Mouse (Mus musculus) Muller cell, postnatal 12 days (primary cell): Measurements from ENCODE around the gene Gtpbp3.
A peak's percentile ranks its signal among the peaks of the same experiment; 100 is the strongest.

ENCODE experiments used
- DNase-seq: peaks from one replicate; pipeline ENCODE4 v3.0.0-alpha.2; 2015; ENCODE audit errors: inconsistent ontology term

The Gtpbp3 gene

DNA sequence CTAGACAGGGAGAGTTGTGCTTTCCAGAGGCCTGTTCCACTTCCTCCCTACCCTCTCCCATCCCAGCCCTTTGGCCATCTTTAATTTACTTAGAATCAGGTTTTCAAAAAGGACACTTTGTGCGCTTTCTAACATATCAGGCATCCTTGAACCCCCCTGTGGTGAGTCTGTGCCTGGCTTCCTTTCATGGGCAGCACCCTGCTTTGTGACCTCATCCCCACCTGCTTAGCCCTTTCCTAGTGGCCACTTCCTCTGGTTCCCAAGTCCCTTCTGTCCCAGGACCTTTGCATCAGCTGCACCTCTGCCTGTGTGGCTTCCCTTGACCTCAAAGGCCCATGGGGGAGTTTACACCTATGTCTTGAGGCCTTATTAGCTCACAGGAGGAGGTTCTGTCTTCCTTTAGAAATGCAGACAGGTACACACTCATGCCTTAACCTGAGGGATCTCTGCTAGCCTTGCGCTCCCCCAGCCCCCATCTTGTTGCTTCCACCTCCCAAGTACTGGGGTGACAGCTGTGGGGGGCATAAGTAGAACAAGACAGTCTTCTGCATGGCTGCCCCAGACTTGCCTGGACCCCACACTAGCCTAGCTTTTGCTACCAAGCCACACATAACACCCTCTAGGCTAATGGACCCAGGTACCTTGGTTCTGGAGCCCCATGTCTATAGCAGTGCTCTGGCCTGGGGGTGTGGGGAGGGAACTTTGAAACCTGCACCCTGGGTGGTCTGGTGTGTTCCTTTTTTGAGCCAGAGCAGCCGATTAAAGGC is 17.6 kb upstream of the Gtpbp3 start:
- DNase-seq = no peak

DNA sequence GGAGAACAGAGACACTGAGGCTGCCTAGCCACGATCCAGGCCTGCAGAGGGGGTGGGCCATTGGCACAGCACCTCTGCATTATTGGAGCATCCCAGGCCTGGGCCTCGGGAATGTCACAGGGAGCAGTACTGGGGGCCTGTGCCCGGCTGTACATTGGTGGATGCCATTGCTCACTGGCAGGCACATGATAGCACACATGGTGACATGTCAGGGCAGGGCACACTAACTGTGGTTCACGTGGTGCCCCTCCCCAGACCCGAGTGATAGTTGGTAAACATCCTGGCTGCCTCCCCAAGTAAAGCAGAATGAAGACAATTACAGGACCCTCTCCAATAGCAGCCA is 17.0 kb upstream of the Gtpbp3 start:
- no peak for DNase-seq

DNA sequence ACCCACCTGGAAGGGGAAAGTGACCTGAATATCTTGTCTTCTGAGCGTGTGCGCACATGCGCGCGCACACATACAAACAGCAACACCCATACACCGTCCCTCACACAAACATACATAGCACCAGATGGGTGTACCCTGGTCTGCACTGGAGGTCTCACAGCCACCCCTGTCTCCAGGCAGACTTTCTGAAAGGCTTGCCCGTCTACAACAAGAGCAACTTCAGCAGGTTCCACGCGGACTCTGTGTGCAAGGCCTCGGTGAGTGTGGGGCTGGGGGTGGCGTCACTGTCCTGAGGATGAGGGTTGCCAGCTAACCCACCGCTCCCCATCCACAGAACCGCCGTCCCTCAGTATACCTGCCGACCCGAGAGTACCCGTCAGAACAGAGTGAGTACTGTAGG is 16.0 kb upstream of the Gtpbp3 start:
- DNase-seq = no peak

DNA sequence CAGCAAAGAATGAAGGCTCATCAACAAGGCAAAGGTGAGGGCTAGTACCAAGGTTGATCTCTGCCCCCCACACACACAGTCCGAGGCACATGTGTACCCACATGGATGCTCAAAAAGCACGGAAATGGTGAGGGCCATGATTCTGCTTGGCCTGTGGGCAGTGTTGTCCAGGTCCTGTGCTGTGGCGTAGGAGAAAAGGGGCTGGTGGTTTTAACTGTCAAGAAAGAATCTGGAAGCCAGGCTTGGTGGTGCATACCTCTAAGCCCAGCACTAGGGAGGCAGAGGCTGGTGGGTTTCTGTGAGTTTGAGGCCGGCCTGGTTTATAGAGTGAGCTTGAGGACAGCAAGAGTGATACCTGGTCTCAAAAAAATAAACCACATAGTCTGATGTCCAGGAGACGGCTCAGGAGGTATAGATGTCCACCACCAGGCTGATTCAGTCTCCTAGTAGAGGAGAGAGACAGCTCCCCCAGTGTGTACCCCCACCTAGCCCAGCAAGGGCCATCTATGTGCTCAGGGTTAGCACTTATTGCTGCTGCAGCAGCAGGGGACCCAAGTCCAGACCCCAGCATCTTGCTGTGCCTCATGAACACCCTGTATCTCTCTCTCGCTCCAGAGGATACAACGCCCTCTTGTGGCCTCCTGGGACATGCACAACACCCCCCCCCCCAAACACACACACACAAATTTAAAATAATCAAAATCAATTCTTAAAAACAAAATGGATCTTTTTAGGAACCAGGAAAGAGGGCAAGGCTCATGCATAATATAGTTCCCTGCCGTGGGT is 15.1 kb upstream of the Gtpbp3 start:
- DNase-seq = no peak

DNA sequence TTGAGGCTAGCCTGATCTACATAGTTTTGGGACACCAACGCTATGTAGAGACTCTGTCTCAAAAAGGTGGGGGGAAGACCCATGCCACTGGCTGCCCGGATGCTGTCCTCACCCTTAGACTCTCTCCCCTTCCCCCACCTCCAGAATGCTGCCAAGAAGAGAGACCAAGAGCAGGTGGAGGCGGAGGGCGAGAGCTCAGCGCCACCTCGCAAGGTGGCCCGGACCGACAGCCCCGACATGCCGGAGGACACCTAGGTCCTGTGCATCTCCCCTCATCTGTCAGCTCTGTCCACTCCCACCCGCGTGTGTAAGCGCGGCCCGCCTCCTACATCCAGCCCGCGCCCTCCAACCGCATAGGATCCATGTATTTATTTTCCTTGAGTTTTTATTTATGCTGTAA is 13.6 kb upstream of the Gtpbp3 start:
- no peak for DNase-seq

DNA sequence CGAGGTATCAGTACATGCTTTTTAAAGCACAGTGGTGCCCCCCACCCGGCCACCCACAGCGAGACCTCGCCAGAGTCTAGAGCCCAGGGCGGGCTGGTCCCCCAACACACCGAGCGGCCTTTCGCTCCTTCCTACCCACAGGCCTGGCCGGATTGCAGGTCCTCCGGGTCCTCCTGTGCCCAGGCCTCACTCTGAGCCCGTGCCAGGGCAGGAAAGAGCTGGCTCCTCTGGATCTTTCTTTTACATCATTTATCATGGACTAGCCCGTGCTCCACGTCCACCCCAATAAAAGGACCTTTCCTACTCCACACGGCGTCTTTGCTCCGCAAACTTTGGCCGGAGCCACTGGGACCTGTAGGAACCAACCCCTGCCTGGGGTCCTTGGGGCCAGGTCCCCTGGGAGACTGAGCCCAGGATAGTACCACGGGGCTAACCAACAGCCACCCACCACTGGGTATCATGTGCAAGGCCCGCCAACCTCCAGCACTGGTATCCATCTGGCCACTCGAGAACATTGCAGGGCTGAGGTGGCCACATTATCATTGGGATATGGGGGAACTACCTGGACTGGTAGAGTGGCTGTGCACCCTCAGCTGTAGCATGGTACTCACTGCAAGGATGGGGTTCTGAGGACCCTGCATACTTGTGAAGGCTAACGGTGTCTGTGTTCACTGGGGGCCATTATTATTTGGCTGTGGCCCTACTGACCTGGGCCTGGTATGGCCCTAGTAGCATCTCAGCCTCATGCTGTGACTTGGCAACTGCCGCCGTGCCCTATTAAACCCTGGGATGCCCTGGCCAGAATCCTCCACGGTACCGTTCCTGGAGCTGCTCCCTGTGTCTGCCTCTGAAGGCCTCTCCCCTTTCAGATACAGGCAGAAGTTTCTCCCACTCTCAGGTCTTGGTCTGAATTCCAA is 12.9 kb upstream of the Gtpbp3 start:
- no peak for DNase-seq

DNA sequence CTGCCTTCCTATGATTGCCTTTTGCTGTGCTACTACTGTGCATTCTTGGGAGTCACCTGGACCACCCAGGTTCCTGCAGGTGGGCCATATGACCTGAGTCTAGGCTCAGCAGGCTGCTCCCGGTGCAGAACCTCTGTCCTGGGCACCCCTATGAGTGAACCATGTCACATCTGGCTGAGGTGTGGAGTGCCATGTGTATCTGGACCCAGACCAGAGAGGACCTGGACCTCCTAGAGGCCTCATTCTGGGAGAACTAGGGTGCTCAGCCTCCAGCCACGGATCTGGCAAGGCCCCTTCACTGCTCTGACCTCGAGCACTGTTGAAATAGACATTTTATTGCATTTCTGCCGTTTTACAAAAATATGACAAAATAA is 12.2 kb upstream of the Gtpbp3 start:
- DNase-seq = peak; percentile 16

DNA sequence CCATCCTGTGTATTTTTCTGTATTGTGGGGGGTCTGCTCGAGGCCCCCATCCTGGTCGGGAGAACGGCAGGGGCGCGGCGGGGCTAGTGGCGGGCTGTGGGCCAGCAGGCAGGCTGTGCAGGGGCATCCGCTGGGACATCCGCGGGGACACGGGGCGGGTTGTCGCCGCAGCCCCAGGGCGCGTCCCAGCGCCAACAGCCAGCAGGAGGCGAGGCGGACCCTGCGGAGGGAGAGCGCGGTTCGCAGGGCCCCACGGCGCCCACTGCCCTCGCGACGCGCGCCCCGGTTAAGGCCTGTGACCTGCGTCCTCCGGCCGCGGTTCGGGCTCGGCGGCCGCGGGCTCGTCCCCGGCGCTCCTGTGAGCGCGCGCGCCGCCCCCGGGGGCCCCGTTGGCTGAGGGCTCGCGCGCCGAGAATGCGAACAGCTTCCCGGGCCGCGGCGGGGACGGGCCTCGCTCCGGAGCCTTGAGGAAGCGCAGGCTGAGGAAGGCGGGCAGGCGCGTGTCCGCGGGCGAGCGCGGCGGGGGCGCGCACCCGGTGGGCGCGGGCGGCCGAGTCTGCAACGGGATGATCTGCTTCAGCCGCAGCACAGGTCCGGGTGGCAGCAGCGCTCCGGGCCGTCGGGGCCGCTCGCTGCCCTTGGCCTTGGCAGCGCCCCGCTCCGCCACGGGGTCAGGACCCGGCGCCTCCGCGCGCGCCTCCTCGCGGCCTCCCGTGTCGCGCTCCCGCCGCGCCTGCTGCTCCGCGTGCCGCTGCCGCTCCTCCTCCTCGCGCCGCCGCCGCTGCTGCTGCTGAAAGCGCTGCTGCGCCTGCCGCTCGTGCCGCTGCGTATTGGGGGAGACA is 11.6 kb upstream of the Gtpbp3 start:
- DNase-seq = peak; percentile 87

DNA sequence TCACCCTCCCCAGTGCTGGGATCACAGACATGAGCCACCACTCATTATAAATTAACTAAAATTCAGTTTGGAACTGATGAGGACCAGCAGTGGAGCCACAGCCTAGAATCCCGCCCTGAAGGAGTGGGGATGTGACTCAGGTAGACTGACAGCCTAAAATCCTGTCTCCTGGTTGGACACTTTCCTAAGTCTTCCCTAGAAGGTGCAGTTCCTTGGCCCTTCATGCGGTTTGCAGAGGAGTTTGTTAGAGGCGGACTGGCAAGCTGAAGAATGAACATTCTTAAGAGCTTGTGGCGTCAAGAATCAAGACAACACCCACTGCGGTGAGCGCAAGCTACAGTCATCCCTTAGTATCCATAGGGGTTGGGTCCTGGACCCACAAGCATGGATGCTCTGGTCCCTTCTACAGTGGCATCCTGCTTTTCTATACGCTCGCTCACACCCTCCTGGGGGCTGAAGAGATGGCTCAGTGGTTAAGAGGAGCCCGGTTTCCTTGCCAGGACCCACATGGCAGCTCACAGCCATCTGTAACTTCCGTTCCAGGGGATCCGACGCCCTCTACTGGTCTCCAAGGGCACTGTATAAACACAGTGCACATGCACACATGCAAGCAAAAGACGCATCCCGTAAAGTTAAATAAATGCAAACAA is 10.6 kb upstream of the Gtpbp3 start:
- DNase-seq = no peak

DNA sequence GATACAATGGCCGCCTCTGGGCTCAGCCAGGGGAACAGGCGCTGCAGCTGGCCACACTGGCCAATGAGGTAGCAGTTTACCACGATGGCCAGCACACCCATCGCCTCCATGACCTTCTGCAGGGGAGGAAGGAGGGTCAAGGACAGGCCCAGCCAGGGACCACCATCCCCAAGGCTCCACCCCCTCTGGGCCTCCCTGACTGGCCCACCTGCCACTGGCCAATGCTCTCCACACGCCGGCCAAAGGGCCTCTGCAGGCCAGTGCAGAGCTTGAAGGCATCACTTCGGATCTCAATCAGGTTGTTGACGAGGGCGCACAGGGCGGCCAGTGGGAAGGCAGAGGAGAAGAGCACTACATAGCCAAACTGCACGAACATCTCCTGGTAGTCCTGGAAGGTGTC is 9.0 kb upstream of the Gtpbp3 start:
- no peak for DNase-seq

DNA sequence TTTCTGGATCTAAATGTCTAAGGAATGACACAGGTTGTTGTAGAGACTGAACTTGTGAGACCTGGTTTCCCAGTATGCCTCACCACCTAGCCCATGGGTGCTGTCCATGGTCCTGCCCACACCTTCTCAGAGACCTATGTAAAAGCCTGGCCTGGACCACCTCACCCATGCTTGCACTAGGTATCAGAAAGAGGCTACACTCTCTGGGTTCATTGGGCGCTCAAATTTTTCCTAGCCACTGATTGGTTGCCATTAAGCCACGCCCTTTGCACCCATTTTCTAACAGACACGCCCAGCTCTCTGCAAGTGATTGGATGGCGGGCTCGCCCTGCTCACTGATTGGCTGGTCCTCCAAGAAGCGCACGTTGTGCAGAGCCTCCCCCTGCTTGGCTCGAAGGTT is 4.0 kb upstream of the Gtpbp3 start:
- DNase-seq = no peak

DNA sequence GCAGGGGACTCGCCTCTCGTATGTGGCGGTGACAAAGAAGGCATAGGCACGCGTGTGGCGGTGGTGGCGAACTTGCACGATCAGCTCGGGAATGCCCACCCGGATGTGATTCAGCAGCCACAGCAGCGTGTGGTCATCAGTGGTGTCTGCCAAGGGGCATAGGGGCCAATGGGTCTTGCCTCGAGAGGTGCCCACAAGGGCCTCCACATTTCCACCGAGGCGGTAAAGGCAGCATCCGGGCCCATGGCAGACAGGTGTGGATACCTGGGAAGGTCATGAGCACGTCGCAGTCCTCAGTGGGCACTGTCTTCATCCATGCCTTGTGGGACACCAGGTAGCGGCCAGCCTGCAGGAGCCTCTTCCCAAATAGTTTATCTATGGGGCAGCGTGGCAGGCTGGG is 3.2 kb upstream of the Gtpbp3 start:
- DNase-seq = no peak

DNA sequence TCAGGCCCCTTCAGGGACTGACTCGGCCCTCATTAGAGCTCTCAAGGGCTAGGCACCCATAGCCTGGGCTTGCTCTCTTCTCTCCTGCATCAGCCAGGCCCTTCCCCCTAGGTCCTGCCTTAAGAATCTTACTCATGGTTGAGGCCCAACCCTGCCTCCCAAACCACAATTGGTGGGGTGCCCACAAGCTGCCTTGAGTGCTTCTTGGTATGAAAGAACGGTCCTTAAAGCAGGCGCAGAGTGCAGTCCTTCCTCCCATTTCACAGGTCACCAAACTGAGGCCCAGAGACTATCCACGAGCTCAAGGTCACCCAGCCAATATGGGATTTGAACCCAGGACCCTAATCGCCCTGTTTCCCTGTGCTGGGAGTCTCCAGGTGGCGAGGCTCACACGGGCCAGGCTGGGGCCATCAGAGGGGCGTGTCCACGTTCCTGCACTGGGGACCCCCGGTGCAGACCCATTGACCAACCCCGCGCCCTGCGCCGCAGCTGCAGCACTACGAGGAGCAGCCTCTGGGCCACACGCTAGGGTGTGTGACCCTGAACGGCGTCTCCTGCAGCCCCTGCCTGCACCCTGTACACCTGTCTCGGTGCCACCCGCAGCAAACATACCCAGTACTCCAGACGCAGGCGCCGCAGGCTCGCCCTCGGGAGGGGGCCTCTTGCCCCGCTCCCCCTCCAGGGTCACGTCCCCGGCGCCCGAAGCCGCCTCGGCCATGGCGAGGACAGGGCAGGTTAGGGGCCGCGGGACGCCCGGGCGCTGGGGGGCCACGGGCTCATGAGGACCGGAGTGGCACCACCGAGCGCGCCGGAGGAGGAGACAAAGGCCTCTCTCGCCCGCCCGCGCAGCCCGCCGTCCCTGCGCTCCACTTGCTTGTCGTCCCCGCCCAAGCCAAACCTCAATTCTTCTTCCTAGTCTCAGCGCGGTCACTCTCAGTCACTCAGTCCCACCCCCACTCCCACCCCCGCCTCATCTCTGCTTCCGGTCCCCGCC is 2.5 kb upstream of the Gtpbp3 start, which contains the start of gene Ano8:
Gene Ano8, minus strand, starts transcription at position 822 of the 994 bp plus-strand sequence.
- DNase-seq = peak; percentile 91

DNA sequence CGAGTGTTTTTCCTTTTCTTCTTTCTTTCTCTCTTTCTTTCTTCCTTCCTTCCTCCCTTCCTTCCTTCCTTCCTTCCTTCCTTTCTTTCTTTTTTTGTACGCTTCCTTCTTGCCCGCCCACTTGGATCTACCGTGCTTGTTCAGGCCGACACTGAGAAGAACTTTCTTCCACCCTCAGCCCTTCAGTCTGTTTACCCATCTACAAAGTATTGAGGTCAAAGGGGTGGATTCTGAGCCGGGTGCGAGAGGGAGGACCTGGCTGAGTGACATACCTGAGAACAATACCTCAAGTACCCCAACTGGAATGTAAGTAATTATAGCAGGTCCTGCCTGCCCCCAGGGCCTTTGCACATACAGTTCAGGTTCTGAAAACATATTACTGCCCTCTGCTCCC is 1.8 kb upstream of the Gtpbp3 start:
- no peak for DNase-seq

DNA sequence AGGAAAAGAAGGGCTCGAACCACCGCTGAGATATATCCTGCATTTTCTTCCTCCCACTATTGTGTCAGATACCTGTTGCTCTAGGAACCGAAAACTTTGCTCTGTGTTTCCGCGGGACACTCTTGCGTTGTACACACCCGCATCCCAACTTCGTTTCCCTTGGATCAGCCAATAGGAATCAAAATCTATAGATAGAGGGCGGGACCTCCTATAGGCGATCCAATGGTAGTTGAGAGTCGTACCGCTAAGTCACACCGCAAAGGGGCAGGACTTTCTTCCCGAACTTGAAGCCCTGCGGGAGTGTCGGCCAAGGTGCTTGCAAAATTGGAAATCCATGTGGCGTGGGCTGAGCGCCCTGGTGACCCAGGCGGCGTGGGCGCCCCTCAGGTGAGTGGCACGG is 551 bp downstream of the Gtpbp3 start:
- DNase-seq = peak; percentile 95

DNA sequence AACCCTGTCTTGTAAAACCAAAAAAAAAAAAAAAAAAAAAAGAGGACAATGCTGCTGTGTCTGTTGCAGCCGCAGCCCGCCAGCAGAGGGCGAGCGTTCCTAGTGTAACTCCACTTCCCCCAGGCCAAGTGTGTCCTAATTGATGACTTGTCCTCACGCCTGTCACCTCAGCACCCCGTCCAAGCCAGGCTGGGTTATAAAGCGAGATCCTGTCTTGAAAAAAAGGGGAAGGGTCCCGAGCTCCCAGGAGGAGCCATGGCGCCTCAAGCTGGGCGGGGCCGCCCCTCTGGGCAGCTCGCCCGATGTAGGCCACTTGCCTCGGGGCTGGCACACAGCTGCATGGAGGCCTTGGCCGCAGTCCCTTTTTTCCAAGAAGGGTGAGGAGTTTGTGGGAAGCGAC is 7.1 kb downstream of the Gtpbp3 start:
- DNase-seq = peak; percentile 88

DNA sequence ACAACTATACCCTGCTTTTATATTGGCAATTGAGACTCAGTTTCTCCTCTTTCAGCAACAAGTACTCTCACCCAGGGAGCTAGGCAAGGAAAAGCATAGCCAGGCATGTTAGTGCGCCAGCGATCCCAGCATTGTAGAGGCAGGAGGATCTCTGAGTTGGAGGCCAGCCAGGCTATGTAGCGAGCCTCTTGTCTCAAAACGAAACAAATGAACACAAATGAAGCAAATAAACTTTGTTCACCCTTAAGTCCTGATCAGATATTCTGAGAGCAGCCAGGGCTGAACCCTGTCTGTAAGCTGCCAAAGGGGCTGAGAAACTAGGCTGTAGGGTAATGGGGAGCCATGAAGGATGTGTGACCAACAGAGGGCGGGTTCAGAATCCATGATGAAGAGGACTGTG is 7.9 kb downstream of the Gtpbp3 start:
- no peak for DNase-seq

DNA sequence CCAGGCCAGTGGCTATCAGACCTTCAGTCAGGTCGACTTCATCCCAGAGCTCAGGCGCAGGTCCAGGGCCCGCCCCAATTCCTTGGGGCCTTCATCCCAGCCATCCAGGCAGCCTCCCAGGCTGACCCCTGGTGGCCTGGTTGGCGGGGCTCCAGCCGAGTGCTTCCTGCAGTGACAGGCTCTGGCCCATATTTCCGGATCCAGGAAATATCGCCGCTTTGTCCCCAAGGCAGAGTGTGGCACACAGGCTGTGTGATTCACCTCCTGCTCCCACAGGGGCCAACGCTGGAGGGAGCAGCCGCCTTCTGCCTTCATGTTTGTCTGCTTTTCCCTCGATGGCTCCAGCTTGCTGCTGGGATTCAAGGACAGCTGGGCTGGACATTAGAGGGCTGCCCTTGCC is 8.6 kb downstream of the Gtpbp3 start:
- peak; percentile 98 for DNase-seq

DNA sequence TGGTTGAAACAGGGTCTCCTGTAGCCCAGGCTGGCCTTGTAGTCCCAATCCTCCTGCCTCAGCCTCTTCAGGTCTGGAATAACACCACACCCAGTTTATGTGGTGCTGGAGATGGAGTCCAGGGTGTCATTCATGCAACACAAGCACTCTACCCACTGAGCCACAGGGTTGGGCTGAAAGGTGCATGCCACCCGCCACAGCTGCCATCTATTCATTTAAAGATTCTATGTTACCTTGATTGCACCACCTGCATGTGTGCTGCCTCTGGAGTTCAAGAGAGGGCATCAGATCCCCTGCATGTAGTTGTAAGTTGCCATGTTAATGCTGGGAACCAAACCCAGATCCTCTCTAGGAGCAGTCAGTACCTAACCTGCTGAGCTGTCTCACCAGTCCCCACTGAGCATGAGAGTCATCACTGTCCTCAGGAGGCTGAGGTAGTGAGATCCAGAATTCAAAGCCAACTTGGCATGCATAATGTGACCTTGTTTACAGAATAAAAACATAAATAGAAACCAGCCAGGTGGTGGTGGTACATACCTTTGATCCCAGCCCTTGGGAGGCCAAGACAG is 9.3 kb downstream of the Gtpbp3 start:
- DNase-seq = no peak
